Mouse (Mus musculus) left cerebral cortex, adult 2 months (tissue): ENCODE measurements around the gene Mdfi. TPM values are rescaled to one million over a fixed set of nuclear protein-coding genes. Genes with fewer than 3 reads are reported as not detected.

ENCODE experiments used
- DNase-seq, 2 experiments: peaks; one replicate each; pipeline ENCODE4 v3.0.0; 2021 to 2022; ENCODE audit warnings: low spot score in 2 of 2, mixed read lengths in 1 of 2; ENCODE audit errors: extremely low spot score in 1 of 2
- H3K27ac ChIP-seq: fragments of 200-600 bp; 2 replicates; pipeline ENCODE4 v1.8.1; 2022
- H3K4me3 ChIP-seq: fragments of 200-600 bp; 2 replicates; pipeline ENCODE4 v1.8.1; 2022
- CTCF ChIP-seq: fragments of 200-600 bp; IDR thresholded peaks from 2 replicates; pipeline ENCODE4 v1.8.1; 2022; ENCODE audit warnings: antibody characterized with exemption, mild to moderate bottlenecking, moderate library complexity
- intact Hi-C: fragments of 180-260 bp; cut with DNase I; formaldehyde crosslinking; loops from one replicate; pipeline ENCODE4 v1.15.1; 2025
- total RNA-seq, 2 experiments: library from RNA; stranded (reverse); gene quantifications; 2 replicates each; pipeline ENCODE4 v1.2.3; 2021

Mdfi gene
- total RNA-seq, 2 experiments from 2014 or later, result 0.48 TPM; not detected in 1

GRCm38 (mm10) chr17:47792098-47792863 lies 42.2 kb downstream of the Mdfi start:
- no peak overlapping the region for H3K4me3 ChIP-seq
- no peak overlapping the region for H3K27ac ChIP-seq
- DNase-seq, result peak; percentile 49 to 57
- TF ChIP-seq CTCF, result peak; percentile 86
- intact Hi-C loops, result loop anchor here (2.0 to 10.0 kb wide), 3 partner anchors 55 to 543 kb away; partner anchors contain the start of gene Tfeb

- no peak overlapping the region for H3K27ac ChIP-seq
- intact Hi-C loops, result no loop called here
- no peak for TF ChIP-seq CTCF
- DNase-seq, result no peak
- H3K4me3 ChIP-seq, result no peak overlapping the region
These were observed 45.5 kb downstream of the Mdfi start for GRCm38 (mm10) chr17:47788996-47789395.

GRCm38 (mm10) chr17:47788306-47788705 lies 46.2 kb downstream of the Mdfi start:
- DNase-seq, result no peak
- no peak overlapping the region for H3K27ac ChIP-seq
- intact Hi-C loops, result no loop called here
- no peak for TF ChIP-seq CTCF
- no peak overlapping the region for H3K4me3 ChIP-seq

- TF ChIP-seq CTCF, result no peak
- DNase-seq, result no peak
- Histone ChIP-seq H3K27ac (no peak overlapping the region), H3K4me3 (no peak overlapping the region)
- intact Hi-C loops, result no loop called here
These were observed 46.9 kb downstream of the Mdfi start for GRCm38 (mm10) chr17:47787632-47788031.

- no peak for TF ChIP-seq CTCF
- Histone ChIP-seq H3K4me3 (no peak overlapping the region), H3K27ac (0 out of 2 replicates have a peak overlapping the region, but pooled peaks have one; percentile 28)
- DNase-seq, result no peak
- intact Hi-C loops, result no loop called here
These were observed 50.1 kb downstream of the Mdfi start for GRCm38 (mm10) chr17:47784411-47784810.

- no peak overlapping the region for H3K4me3 ChIP-seq
- DNase-seq, result no peak
- TF ChIP-seq CTCF, result no peak
- 0 out of 2 replicates have a peak overlapping the region, but pooled peaks have one; percentile 28 for H3K27ac ChIP-seq
- intact Hi-C loops, result no loop called here
These were observed 50.9 kb downstream of the Mdfi start for GRCm38 (mm10) chr17:47783445-47784223.

GRCm38 (mm10) chr17:47782486-47782885 lies 52.0 kb downstream of the Mdfi start:
- intact Hi-C loops, result no loop called here
- no peak for DNase-seq
- Histone ChIP-seq H3K27ac (no peak overlapping the region), H3K4me3 (no peak overlapping the region)
- no peak for TF ChIP-seq CTCF

- intact Hi-C loops, result no loop called here
- Histone ChIP-seq H3K27ac (0 out of 2 replicates have a peak overlapping the region, but pooled peaks have one; percentile 4), H3K4me3 (no peak overlapping the region)
- TF ChIP-seq CTCF, result no peak
- DNase-seq, result no peak
These were observed 54.0 kb downstream of the Mdfi start for GRCm38 (mm10) chr17:47780470-47780869.

GRCm38 (mm10) chr17:47777141-47777540 lies 57.4 kb downstream of the Mdfi start:
- DNase-seq, result no peak
- no peak overlapping the region for H3K4me3 ChIP-seq
- no peak overlapping the region for H3K27ac ChIP-seq
- intact Hi-C loops, result no loop called here
- no peak for TF ChIP-seq CTCF

- TF ChIP-seq CTCF, result no peak
- no peak overlapping the region for H3K4me3 ChIP-seq
- DNase-seq, result no peak
- H3K27ac ChIP-seq, result no peak overlapping the region
- intact Hi-C loops, result no loop called here
These were observed 60.9 kb downstream of the Mdfi start for GRCm38 (mm10) chr17:47773604-47774003.

GRCm38 (mm10) chr17:47769389-47770299 lies 64.8 kb downstream of the Mdfi start:
- peak overlapping the region; percentile 45; the same call in 1 of the 2 replicates for H3K27ac ChIP-seq
- TF ChIP-seq CTCF, result no peak
- DNase-seq, result no peak
- intact Hi-C loops, result no loop called here
- no peak overlapping the region for H3K4me3 ChIP-seq
